Mouse (Mus musculus) CH12.LX (cell line): ENCODE measurements around the gene Galk2.

ENCODE experiments used
- CHD1 ChIP-seq: IDR thresholded peaks from 2 replicates; pipeline ENCODE4 v1.6.1; 2012; ENCODE audit warnings: low read depth, low read length, improper control_type of control experiment, inconsistent platforms
- CTCF ChIP-seq, 2 experiments: IDR thresholded peaks in 1 of 2; conservative IDR thresholded peaks in 1 of 2; 2 replicates each; pipeline ENCODE4 v1.5.1; 2011 to 2012; ENCODE audit warnings: low read depth in 2 of 2, low read length in 2 of 2, improper control_type of control experiment in 1 of 2, inconsistent platforms in 1 of 2, mild to moderate bottlenecking in 1 of 2, moderate library complexity in 1 of 2
- POLR2A ChIP-seq: IDR thresholded peaks from 2 replicates; pipeline ENCODE4 v1.6.1; 2011; ENCODE audit warnings: low read depth, mild to moderate bottlenecking, improper control_type of control experiment, low read length
- ZC3H11A ChIP-seq: IDR thresholded peaks from 2 replicates; pipeline ENCODE4 v1.6.1; 2012; ENCODE audit warnings: low read depth, mild to moderate bottlenecking, inconsistent platforms, low read length, improper control_type of control experiment
- ZMIZ1 ChIP-seq: IDR thresholded peaks from 2 replicates; pipeline ENCODE4 v1.6.1; 2012; ENCODE audit warnings: low read depth, mild to moderate bottlenecking, inconsistent platforms, low read length, improper control_type of control experiment

DNA sequence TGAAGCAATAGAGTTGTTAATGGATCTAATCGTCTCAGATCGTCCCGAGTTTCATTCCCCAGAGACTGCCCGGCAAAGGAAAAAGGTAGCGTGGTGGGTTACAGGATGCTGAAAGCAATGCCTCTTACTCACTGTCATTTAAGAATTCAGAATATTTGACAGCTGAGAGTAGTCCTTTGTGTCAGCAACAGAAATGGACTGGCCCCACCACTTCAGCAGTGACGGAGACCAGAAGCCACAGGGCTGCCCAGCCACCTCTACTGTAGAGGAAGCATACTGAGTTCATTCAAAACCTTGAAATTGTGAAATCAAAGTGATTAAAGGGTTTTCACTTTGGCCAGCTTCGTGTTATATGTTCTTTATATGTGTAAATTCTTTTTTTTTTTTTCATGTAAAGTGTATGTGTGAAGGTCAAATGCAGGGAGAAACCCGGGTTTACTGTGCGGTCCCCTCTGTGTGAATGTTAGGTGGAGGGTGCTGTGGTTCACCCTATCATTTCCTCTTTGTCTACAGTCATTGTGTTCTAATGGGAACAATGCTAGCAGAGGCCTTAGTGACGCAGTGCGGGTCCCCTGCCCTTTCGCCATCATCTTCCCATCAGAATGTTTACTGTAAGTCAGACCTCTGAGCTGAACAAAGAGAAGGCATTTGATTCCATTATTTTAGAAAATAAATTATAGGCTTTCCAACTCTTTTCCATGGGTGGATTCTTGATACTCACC is 156.2 kb downstream of the Galk2 start:
- TF ChIP-seq CHD1 (no peak), CTCF (conservative IDR thresholded peaks at IDR 0.05 in 1 of 2, IDR thresholded peaks at IDR 0.05 in 1 of 2; ENCODE audit: low read depth in 2 of 2, low read length in 2 of 2) (no peak), ZMIZ1 (no peak), ZC3H11A (no peak), POLR2A (no peak)
